Mouse (Mus musculus) liver, postnatal 0 days (tissue): ENCODE measurements around the gene Gsdma3.

Source experiments
- CTCF ChIP-seq: sonication (generic); IDR thresholded peaks from 2 replicates; pipeline ENCODE4 v1.5.1; 2016; ENCODE audit warnings: antibody characterized with exemption, low read depth
- EP300 ChIP-seq: IDR thresholded peaks from 2 replicates; pipeline ENCODE4 v1.6.1; 2016; ENCODE audit warnings: antibody characterized with exemption, low read depth, mild to moderate bottlenecking

GRCm38 (mm10) chr11:98671284-98671815 is 45.2 kb downstream of the Gsdma3 start:
- TF ChIP-seq EP300 (no peak), CTCF (no peak)
